Mouse (Mus musculus) liver, embryonic 11.5 days (tissue): ENCODE data around the gene Sp140. TPM values are rescaled to one million over a fixed set of nuclear protein-coding genes. Genes with fewer than 3 reads are reported as not detected.
"Not testable (repeated sequence)": the region's sequence is repeated elsewhere in the genome, so short reads cannot be mapped to it uniquely, and the experiment has no call there.

Source experiments
- ATAC-seq: fragments of 200-750 bp; cut with Nextera tagmentation; replicated peaks from 2 replicates; pipeline ENCODE4 v1.8.0; 2017; ENCODE audit warnings: moderate number of reproducible peaks, mild to moderate bottlenecking, moderate TSS enrichment, moderate library complexity; ENCODE audit not compliant: low FRiP score
- DNase-seq: peaks from one replicate; pipeline ENCODE4 v3.0.0-alpha.2; 2017; ENCODE audit warnings: low spot score
- H3K27ac ChIP-seq: fragments of 300-500 bp; sonication (generic); 2 replicates; pipeline ENCODE4 v1.5.1; 2014; ENCODE audit warnings: mild to moderate bottlenecking, low read depth, low read length, control low read depth
- H3K27me3 ChIP-seq: fragments of 300-500 bp; sonication (generic); replicated peaks from 2 replicates; pipeline ENCODE4 v1.6.1; 2014; ENCODE audit warnings: low read length, mixed read lengths; ENCODE audit not compliant: control insufficient read depth, insufficient read depth
- H3K36me3 ChIP-seq: fragments of 300-500 bp; sonication (generic); 2 replicates; pipeline ENCODE4 v1.6.1; 2014; ENCODE audit warnings: mild to moderate bottlenecking, low read length, moderate library complexity, mixed read lengths; ENCODE audit not compliant: control insufficient read depth, insufficient read depth
- H3K4me1 ChIP-seq: fragments of 300-500 bp; sonication (generic); replicated peaks from 2 replicates; pipeline ENCODE4 v1.6.1; 2014; ENCODE audit warnings: low read length, mixed read lengths; ENCODE audit not compliant: control insufficient read depth, insufficient read depth
- H3K4me2 ChIP-seq: fragments of 300-500 bp; sonication (generic); 2 replicates; pipeline ENCODE4 v1.6.1; 2014; ENCODE audit warnings: mild to moderate bottlenecking, control low read depth, moderate library complexity
- H3K4me3 ChIP-seq: fragments of 300-500 bp; sonication (generic); 2 replicates; pipeline ENCODE4 v1.5.1; 2014; ENCODE audit warnings: low read depth, low read length, control low read depth
- H3K9ac ChIP-seq: fragments of 300-500 bp; sonication (generic); 2 replicates; pipeline ENCODE4 v1.6.1; 2014; ENCODE audit warnings: low read depth, low read length, control low read depth
- H3K9me3 ChIP-seq: fragments of 300-500 bp; sonication (generic); 2 replicates; pipeline ENCODE4 v1.6.1; 2016; ENCODE audit warnings: low read length, inconsistent platforms, mixed read lengths; ENCODE audit not compliant: control insufficient read depth
- WGBS: fragments of 180-500 bp; shearing (Covaris S2); extraction: QIAGEN DNeasy Blood & Tissue Kit; methylation state at CpG from one replicate; pipeline ENCODE4 v1.1.7; 2014; 5-methylcytosine and 5-hydroxymethylcytosine counted together
- polyA plus RNA-seq: library from polyadenylated mRNA; unstranded; fragments of >200 nt; fragmentation: Nextera tagmentation; extraction: Ambion mirVana; gene quantifications from 2 replicates; pipeline ENCODE4 v1.2.1, GENCODE M21; 2014

Sp140 gene
- polyA plus RNA-seq, 1 experiment from 2014 or later: 4.7 TPM

GRCm38 (mm10) chr1:85615819-85616218 lies 15.6 kb downstream of the Sp140 start:
- H3K4me3 ChIP-seq, H3K4me2 ChIP-seq, H3K27me3 ChIP-seq, DNase-seq, H3K9ac ChIP-seq, H3K36me3 ChIP-seq, H3K4me1 ChIP-seq, H3K27ac ChIP-seq, ATAC-seq, H3K9me3 ChIP-seq: not testable (repeated sequence)
- 64% methylated on average over 3 of the region's 3 CpGs for WGBS

- ATAC-seq, H3K9me3 ChIP-seq: not testable (repeated sequence)
Observed at GRCm38 (mm10) chr1:85617161-85617560, 17.0 kb downstream of the Sp140 start.

GRCm38 (mm10) chr1:85618689-85619088 lies 18.5 kb downstream of the Sp140 start:
- H3K9ac ChIP-seq, ATAC-seq, H3K4me3 ChIP-seq, H3K36me3 ChIP-seq, H3K27me3 ChIP-seq, H3K4me1 ChIP-seq, H3K9me3 ChIP-seq, DNase-seq, H3K4me2 ChIP-seq, H3K27ac ChIP-seq: not testable (repeated sequence)
- 70% methylated on average over 1 of the region's 1 CpGs for WGBS

More at GRCm38 (mm10) chr1:85617161-85617560, 17.0 kb downstream of the Sp140 start:
- not testable (repeated sequence) for H3K4me3 ChIP-seq, H3K27ac ChIP-seq, H3K9ac ChIP-seq, H3K36me3 ChIP-seq, H3K4me2 ChIP-seq, H3K27me3 ChIP-seq, H3K4me1 ChIP-seq, DNase-seq
- 60% methylated on average over 4 of the region's 5 CpGs for WGBS

GRCm38 (mm10) chr1:85636936-85637335 lies 36.8 kb downstream of the Sp140 start:
- ATAC-seq: not testable (repeated sequence)
- WGBS: 60% methylated on average over 3 of the region's 3 CpGs

GRCm38 (mm10) chr1:85638144-85638543 lies 38.0 kb downstream of the Sp140 start:
- H3K27me3 ChIP-seq, H3K36me3 ChIP-seq, H3K4me2 ChIP-seq, ATAC-seq, H3K9me3 ChIP-seq, DNase-seq, H3K27ac ChIP-seq, H3K4me3 ChIP-seq, H3K9ac ChIP-seq, H3K4me1 ChIP-seq: not testable (repeated sequence)
- WGBS: 80% methylated on average over 4 of the region's 4 CpGs

More at GRCm38 (mm10) chr1:85636936-85637335, 36.8 kb downstream of the Sp140 start:
- not testable (repeated sequence) for H3K4me1 ChIP-seq, H3K9me3 ChIP-seq, H3K27ac ChIP-seq, H3K4me3 ChIP-seq, H3K4me2 ChIP-seq, H3K9ac ChIP-seq, H3K27me3 ChIP-seq, H3K36me3 ChIP-seq, DNase-seq

- 52% methylated on average over 6 of the region's 6 CpGs for WGBS
- not testable (repeated sequence) for H3K9ac ChIP-seq, H3K27ac ChIP-seq, DNase-seq, H3K36me3 ChIP-seq, H3K4me2 ChIP-seq, ATAC-seq, H3K4me3 ChIP-seq, H3K9me3 ChIP-seq, H3K27me3 ChIP-seq, H3K4me1 ChIP-seq
Observed at GRCm38 (mm10) chr1:85649881-85650280, 49.7 kb downstream of the Sp140 start, which contains the start of gene Sp100. Gene Sp100, plus strand, starts transcription at chr1:85649988.

- 71% methylated on average over 3 of the region's 5 CpGs for WGBS
- not testable (repeated sequence) for H3K36me3 ChIP-seq, H3K27ac ChIP-seq, H3K27me3 ChIP-seq, H3K9ac ChIP-seq, ATAC-seq, H3K4me3 ChIP-seq, H3K4me2 ChIP-seq, DNase-seq, H3K4me1 ChIP-seq, H3K9me3 ChIP-seq
Observed at GRCm38 (mm10) chr1:85650524-85650923, 50.3 kb downstream of the Sp140 start.

- 78% methylated on average over 13 of the region's 13 CpGs for WGBS
- not testable (repeated sequence) for ATAC-seq, H3K27ac ChIP-seq, DNase-seq, H3K4me2 ChIP-seq, H3K4me3 ChIP-seq, H3K4me1 ChIP-seq, H3K9me3 ChIP-seq, H3K36me3 ChIP-seq, H3K9ac ChIP-seq, H3K27me3 ChIP-seq
Observed at GRCm38 (mm10) chr1:85651770-85652275, 51.6 kb downstream of the Sp140 start.

GRCm38 (mm10) chr1:85657211-85657610 lies 57.0 kb downstream of the Sp140 start:
- not testable (repeated sequence) for ATAC-seq, H3K27ac ChIP-seq

More at GRCm38 (mm10) chr1:85657211-85657610, 57.0 kb downstream of the Sp140 start:
- H3K36me3 ChIP-seq, H3K4me1 ChIP-seq, H3K9me3 ChIP-seq, DNase-seq, H3K4me2 ChIP-seq, H3K9ac ChIP-seq, H3K27me3 ChIP-seq, H3K4me3 ChIP-seq: not testable (repeated sequence)
- WGBS: 89% methylated on average over 2 of the region's 2 CpGs
